Mouse (Mus musculus) CH12.LX (cell line): ENCODE measurements around the gene Krt10. TPM values are rescaled to one million over a fixed set of nuclear protein-coding genes. Genes with fewer than 3 reads are reported as not detected.
A peak's percentile ranks its signal among the peaks of the same experiment; 100 is the strongest.

ENCODE experiments used
- DNase-seq: peaks from one replicate; pipeline ENCODE4 v3.0.0-alpha.2; 2013; ENCODE audit errors: extremely low read depth
- H3K27ac ChIP-seq: 2 replicates; pipeline ENCODE4 v1.5.1; 2012; ENCODE audit warnings: low read depth, mild to moderate bottlenecking, control low read depth, moderate library complexity; ENCODE audit not compliant: insufficient read depth
- H3K27me3 ChIP-seq: replicated peaks from 2 replicates; pipeline ENCODE3; 2012; ENCODE audit warnings: inconsistent platforms
- H3K36me3 ChIP-seq, 2 experiments: replicated peaks in 1 of 2; 2 replicates each; pipeline versions ENCODE3 to v1.6.1; 2012; ENCODE audit warnings: inconsistent platforms in 1 of 2, low read length in 1 of 2, mild to moderate bottlenecking in 1 of 2, mixed read lengths in 1 of 2, moderate library complexity in 1 of 2; ENCODE audit not compliant: control insufficient read depth in 1 of 2, insufficient read depth in 1 of 2
- H3K4me1 ChIP-seq, 2 experiments: 2 replicates each; pipeline ENCODE4 v1.6.1; 2012; ENCODE audit warnings: inconsistent platforms in 1 of 2, moderate library complexity in 1 of 2; ENCODE audit not compliant: insufficient read depth in 2 of 2, control insufficient read depth in 1 of 2
- H3K4me2 ChIP-seq: 2 replicates; pipeline ENCODE4 v1.6.1; 2012; ENCODE audit warnings: low read depth, mild to moderate bottlenecking, control low read depth; ENCODE audit not compliant: poor library complexity, insufficient read depth, severe bottlenecking
- H3K4me3 ChIP-seq, 3 experiments: fragments of 150-350 bp in 1 of 3; sonication (generic) in 1 of 3; replicated peaks in 1 of 3; 2 replicates each; pipeline versions ENCODE3 to v1.5.1; 2011 to 2012; ENCODE audit warnings: low read depth in 2 of 3, low read length in 2 of 3, mild to moderate bottlenecking in 2 of 3, moderate library complexity in 2 of 3, control low read depth in 1 of 3, improper control_type of control experiment in 1 of 3, inconsistent platforms in 1 of 3, mixed read lengths in 1 of 3; ENCODE audit not compliant: poor library complexity in 1 of 3
- H3K79me2 ChIP-seq: replicated peaks from 2 replicates; pipeline ENCODE4 v1.6.1; 2012; ENCODE audit warnings: mild to moderate bottlenecking, moderate library complexity; ENCODE audit not compliant: control insufficient read depth, poor library complexity, insufficient read depth, severe bottlenecking; ENCODE audit errors: extremely low read depth
- H3K9ac ChIP-seq: 2 replicates; pipeline ENCODE4 v1.6.1; 2012; ENCODE audit warnings: low read depth, mild to moderate bottlenecking, control low read depth, moderate library complexity; ENCODE audit not compliant: insufficient read depth
- H3K9me3 ChIP-seq: replicated peaks from 2 replicates; pipeline ENCODE3; 2012; ENCODE audit warnings: low read length, inconsistent platforms, mixed read lengths
- EP300 ChIP-seq: IDR thresholded peaks from 2 replicates; pipeline ENCODE4 v1.6.1; 2011; ENCODE audit warnings: low read length, improper control_type of control experiment
- IRF4 ChIP-seq: IDR thresholded peaks from 2 replicates; pipeline ENCODE4 v1.6.1; 2014; ENCODE audit warnings: low read depth, mild to moderate bottlenecking, inconsistent platforms, low read length, improper control_type of control experiment
- JUN ChIP-seq: IDR thresholded peaks from 2 replicates; pipeline ENCODE4 v1.6.1; 2011; ENCODE audit warnings: low read depth, mild to moderate bottlenecking, low read length, improper control_type of control experiment, moderate library complexity; ENCODE audit not compliant: insufficient read depth
- KAT2A ChIP-seq: IDR thresholded peaks from 2 replicates; pipeline ENCODE4 v1.6.1; 2012; ENCODE audit warnings: low read length, improper control_type of control experiment, inconsistent platforms; ENCODE audit not compliant: insufficient replicate concordance
- MAFK ChIP-seq: IDR thresholded peaks from 2 replicates; pipeline ENCODE4 v1.6.1; 2011; ENCODE audit warnings: low read length, improper control_type of control experiment; ENCODE audit not compliant: insufficient replicate concordance
- MAX ChIP-seq: IDR thresholded peaks from 2 replicates; pipeline ENCODE4 v1.6.1; 2011; ENCODE audit warnings: low read length, improper control_type of control experiment
- NELFE ChIP-seq: IDR thresholded peaks from 2 replicates; pipeline ENCODE4 v1.6.1; 2011; ENCODE audit warnings: low read depth, low read length, improper control_type of control experiment
- POLR2AphosphoS2 ChIP-seq: IDR thresholded peaks from 2 replicates; pipeline ENCODE4 v1.6.1; 2011; ENCODE audit warnings: low read depth, low read length, improper control_type of control experiment
- RCOR1 ChIP-seq: conservative IDR thresholded peaks from 2 replicates; pipeline ENCODE4 v1.6.1; 2012; ENCODE audit warnings: low read depth, mild to moderate bottlenecking, inconsistent platforms, low read length, improper control_type of control experiment
- SMC3 ChIP-seq: IDR thresholded peaks from 2 replicates; pipeline ENCODE4 v1.6.1; 2011; ENCODE audit warnings: low read depth, low read length, improper control_type of control experiment
- USF2 ChIP-seq: conservative IDR thresholded peaks from 2 replicates; pipeline ENCODE4 v1.6.1; 2011; ENCODE audit warnings: low read depth, low read length, improper control_type of control experiment
- ZNF384 ChIP-seq: IDR thresholded peaks from 2 replicates; pipeline ENCODE4 v1.6.1; 2012; ENCODE audit warnings: low read depth, low read length, improper control_type of control experiment, inconsistent platforms
- dilution Hi-C: fragments of 300-500 bp; cut with MboI; formaldehyde crosslinking; loops from 2 replicates; pipeline ENCODE4 v1.14.3; 2020; ENCODE audit warnings: low sequenced_read_pairs; ENCODE audit not compliant: extremely low pct_unique_long_range_greater_than_20kb, extremely low pct_ligation_motif_present
- in situ Hi-C: fragments of 300-500 bp; cut with MboI; formaldehyde crosslinking; loops from 3 replicates; pipeline ENCODE4 v1.14.3; 2019; ENCODE audit warnings: low sequenced_read_pairs, low pct_ligation_motif_present, low pct_unique_long_range_greater_than_20kb, mixed read lengths
- polyA plus RNA-seq: library from polyadenylated mRNA; unstranded; fragments of >175 nt; gene quantifications from 2 replicates; pipeline ENCODE4 v1.2.1, GENCODE M21; 2012; ENCODE audit warnings: low read depth; ENCODE audit not compliant: insufficient read length
- total RNA-seq, 2 experiments: library from RNA; depleted of rRNA; stranded (reverse); fragments of 300-350 nt in 1 of 2; fragments of >200 nt in 1 of 2; gene quantifications; 2 replicates each; pipeline ENCODE4 v1.2.3; 2012 to 2014

The Krt10 gene
- total and polyA plus RNA-seq, 3 experiments, result 3.0 to 12.2 (median 9.0) TPM

DNA sequence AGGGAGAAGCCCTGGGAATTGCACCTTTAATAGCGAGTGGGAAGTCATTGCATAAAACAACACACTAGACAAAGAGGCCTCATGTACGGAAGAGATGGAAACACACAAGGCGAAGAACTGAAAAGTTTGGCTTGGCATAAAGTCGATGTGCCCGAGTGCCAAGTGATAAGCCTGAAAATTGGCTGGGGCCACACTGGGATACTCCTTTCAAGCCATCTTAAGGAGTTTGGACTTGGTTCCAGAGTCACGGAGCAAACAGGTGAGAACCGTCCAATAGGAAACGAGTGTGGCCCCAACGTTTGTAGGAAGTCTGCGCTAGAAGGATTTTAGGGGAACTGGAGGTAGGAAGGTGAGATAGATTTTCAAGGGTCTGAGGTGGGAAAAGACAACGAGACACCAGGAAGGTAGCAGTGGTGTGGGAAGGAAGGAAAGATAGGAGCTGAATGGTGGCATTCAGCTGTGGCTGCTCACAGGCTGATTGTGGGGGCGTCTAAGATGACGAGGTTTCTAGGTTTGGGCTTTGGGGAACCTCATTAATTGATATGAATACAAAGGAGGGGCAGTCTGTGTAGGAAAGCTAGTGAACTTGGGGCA, 10.9 kb upstream of the Krt10 start:
- dilution Hi-C loops, result no loop called here
- H3K27me3 ChIP-seq, result peaks cover 82% of the 10 kb centered on the region

DNA sequence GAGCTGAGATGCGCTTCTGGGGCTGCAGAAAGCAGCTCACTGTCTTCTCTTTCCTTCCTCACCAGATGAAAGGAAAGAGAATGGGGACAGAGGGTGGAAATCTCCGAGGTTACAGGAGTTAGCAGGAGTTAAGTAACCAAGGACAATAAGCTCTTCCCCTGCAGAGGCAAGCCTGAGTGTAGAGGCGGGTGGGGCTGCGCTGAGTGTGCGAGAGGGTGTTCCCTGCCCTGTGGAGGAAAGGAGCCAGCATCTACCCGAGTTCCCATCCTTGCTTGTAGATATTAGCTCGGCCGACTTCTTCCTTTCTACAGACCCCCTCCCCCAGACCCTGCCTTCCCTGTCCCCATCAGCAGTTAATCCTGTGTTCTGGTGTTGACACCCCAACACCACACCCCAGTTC, 9.7 kb upstream of the Krt10 start:
- no peaks in the 10 kb centered on the region for H3K79me2 ChIP-seq
- H3K4me2 ChIP-seq, result no peak overlapping the region
- dilution Hi-C loops, result no loop called here
- no peak overlapping the region for H3K4me3 ChIP-seq
- H3K27me3 ChIP-seq, result peaks cover 72% of the 10 kb centered on the region
- no peak for TF ChIP-seq RCOR1
- TF ChIP-seq SMC3, result no peak
- TF ChIP-seq KAT2A, result no peak
- TF ChIP-seq MAX, result no peak
- no peak for TF ChIP-seq USF2
- TF ChIP-seq NELFE, result no peak
- TF ChIP-seq, all 38 proteins: peak for 0
- DNase-seq, result no peak
- no peak overlapping the region for H3K9ac ChIP-seq
- no peaks in the 10 kb centered on the region for H3K36me3 ChIP-seq
- no peaks in the 10 kb centered on the region for H3K9me3 ChIP-seq
- H3K27ac ChIP-seq, result no peak overlapping the region
- in situ Hi-C loops, result loop anchor here (25.0 kb wide), 1 partner anchor 888 kb away; no protein-coding TSS in a partner anchor
- H3K4me1 ChIP-seq, result peaks cover 0 to 3% of the 10 kb centered on the region in 2 experiments; a peak in 1 of 4 replicates

More for the DNA sequence above, 10.9 kb upstream of the Krt10 start:
- Histone ChIP-seq H3K4me2 (no peak overlapping the region), H3K4me3 (no peak overlapping the region), H3K79me2 (no peaks in the 10 kb centered on the region), H3K4me1 (peaks cover 0 to 3% of the 10 kb centered on the region in 2 experiments; a peak in 1 of 4 replicates), H3K27ac (no peak overlapping the region), H3K36me3 (no peaks in the 10 kb centered on the region), H3K9me3 (no peaks in the 10 kb centered on the region), H3K9ac (no peak overlapping the region)
- TF ChIP-seq POLR2AphosphoS2 (no peak), JUN (no peak), EP300 (no peak), SMC3 (no peak), ZNF384 (no peak)
- in situ Hi-C loops, result loop anchor here (25.0 kb wide), 1 partner anchor 887 kb away; no protein-coding TSS in a partner anchor
- no peak for DNase-seq

DNA sequence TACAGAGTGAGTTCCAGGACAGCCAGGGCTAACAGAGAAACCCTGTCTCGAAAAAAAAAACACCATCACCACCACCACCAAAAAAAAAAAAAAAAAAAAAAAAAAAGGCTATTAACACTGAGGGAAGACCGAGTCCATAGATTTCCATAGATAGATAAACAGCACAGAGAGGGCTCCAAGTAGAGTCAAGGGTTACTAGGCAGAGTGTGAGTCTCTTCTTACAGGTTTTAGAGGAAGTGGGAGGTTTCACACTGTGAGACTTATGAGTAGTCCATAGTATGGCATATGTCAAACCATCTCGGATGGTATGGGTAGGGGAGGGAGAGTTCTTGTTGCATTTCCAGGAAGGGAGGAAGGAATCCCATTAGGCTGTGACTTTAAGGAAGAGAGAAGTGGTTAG, 8.9 kb upstream of the Krt10 start:
- peaks cover 64% of the 10 kb centered on the region for H3K27me3 ChIP-seq
- H3K9ac ChIP-seq, result no peak overlapping the region
- H3K36me3 ChIP-seq, result peaks cover 2% of the 10 kb centered on the region in 2 experiments
- no peak overlapping the region for H3K4me2 ChIP-seq
- no peak overlapping the region for H3K4me3 ChIP-seq
- dilution Hi-C loops (no loop called here), in situ Hi-C loops (loop anchor here (25.0 kb wide), 1 partner anchor 889 kb away; no protein-coding TSS in a partner anchor)
- peaks cover 0 to 3% of the 10 kb centered on the region in 2 experiments; a peak in 1 of 4 replicates for H3K4me1 ChIP-seq
- no peaks in the 10 kb centered on the region for H3K9me3 ChIP-seq
- no peak overlapping the region for H3K27ac ChIP-seq
- DNase-seq, result no peak
- no peaks in the 10 kb centered on the region for H3K79me2 ChIP-seq
- TF ChIP-seq IRF4 (0 out of 2 replicates have a peak, but pooled peaks have one; percentile 17), MAFK (no peak)
